Mouse (Mus musculus) bone marrow, adult 2 months (tissue): ENCODE measurements at regions not wholly inside any gene's neighbourhood (a gene's known extent, or its start where the extent isn't known, plus 50 kb on each side); places are given as distances from the start of the nearest gene placed in this dataset.

Experiments
- CTCF ChIP-seq: fragments of 200-500 bp; IDR thresholded peaks from 2 replicates; pipeline ENCODE4 v1.5.1; 2011; ENCODE audit warnings: low read length, control low read depth; ENCODE audit not compliant: control insufficient read depth, insufficient read depth
- POLR2A ChIP-seq: fragments of 200-500 bp; IDR thresholded peaks from 2 replicates; pipeline ENCODE4 v1.6.1; 2011; ENCODE audit warnings: low read depth, mild to moderate bottlenecking, control low read depth, low read length, borderline replicate concordance; ENCODE audit not compliant: control insufficient read depth

DNA sequence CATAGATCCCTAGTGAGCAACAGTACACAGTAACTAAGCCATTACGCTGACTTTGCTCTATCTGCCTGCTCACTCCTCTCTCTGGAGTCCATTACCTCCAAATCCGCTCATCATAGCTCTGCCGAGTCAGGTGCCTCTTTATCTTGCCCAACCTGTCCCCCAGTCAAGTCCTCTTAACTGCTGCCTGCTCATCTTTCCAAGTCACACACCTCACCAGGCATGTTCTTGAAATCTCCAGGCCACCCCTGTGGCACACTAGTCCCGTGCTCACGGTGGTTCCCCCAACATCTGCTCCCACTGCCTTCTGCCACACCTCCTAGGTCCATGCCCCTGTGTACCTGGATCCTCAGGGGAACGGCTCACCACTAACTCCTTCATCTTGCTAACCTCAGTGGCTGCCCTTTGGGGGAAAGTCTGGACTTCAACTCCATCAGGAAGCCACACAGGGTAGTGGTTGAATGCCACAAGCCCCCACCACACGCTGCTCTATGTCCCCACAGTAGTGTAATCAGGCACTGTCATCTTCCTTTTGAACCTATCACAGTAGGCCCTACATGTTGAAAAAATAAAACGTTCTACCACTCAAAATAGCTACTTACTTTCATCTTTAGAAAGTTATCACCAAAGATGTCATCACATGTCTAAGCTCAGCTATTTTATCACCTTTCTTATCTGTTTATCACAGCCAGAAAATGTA is 126.3 kb upstream of the Klf14 start:
- no peak for TF ChIP-seq POLR2A
- TF ChIP-seq CTCF: no peak
